14 mouse cellular contexts compared by ENCODE assay signal in genomic region chr3:147163540-147163939, GRCm38 (mm10).
"Had no signal": no experiment of that assay in that cellular context is flagged by ENCODE, and none has a peak within 500 bp of the region (broad histone marks: within the 10 kb centered on the region; RNA-seq: fewer than 3 reads in every experiment).

No protein-coding gene starts in this region.

- DNase-seq: kidney, adult 8-10 months; kidney, postnatal 25 days; layer of hippocampus, postnatal 36 days; lung, adult 2 months; lung, postnatal 4 days; midbrain, embryonic 14.5 days; thymus, postnatal 4 days had no signal

- ATAC-seq: intestine, postnatal 0 days had no signal

- H3K4me2 ChIP-seq: limb, embryonic 13.5 days; liver, embryonic 11.5 days; liver, embryonic 15.5 days; neural tube, embryonic 12.5 days had no signal

- H3K4me3 ChIP-seq: limb, embryonic 13.5 days; liver, embryonic 15.5 days; midbrain, embryonic 10.5 days; myocyte; neural tube, embryonic 12.5 days had no signal

- H3K36me3 ChIP-seq: limb, embryonic 13.5 days; liver, embryonic 15.5 days; midbrain, embryonic 10.5 days; neural tube, embryonic 12.5 days had no signal

- H3K4me1 ChIP-seq: liver, embryonic 15.5 days; neural tube, embryonic 12.5 days had no signal

- H3K27me3 ChIP-seq: liver, embryonic 15.5 days; neural tube, embryonic 12.5 days had no signal

- H3K27ac ChIP-seq: limb, embryonic 13.5 days; liver, embryonic 15.5 days; midbrain, embryonic 10.5 days; neural tube, embryonic 12.5 days had no signal

- H3K9ac ChIP-seq: limb, embryonic 13.5 days; liver, embryonic 15.5 days; neural tube, embryonic 12.5 days had no signal

- H3K9me3 ChIP-seq: limb, embryonic 13.5 days; liver, embryonic 15.5 days; midbrain, embryonic 10.5 days; neural tube, embryonic 12.5 days had no signal
